Mouse (Mus musculus) left cerebral cortex, postnatal 36 days (tissue): Measurements from ENCODE around the gene Cfap74. TPM values are rescaled to one million over a fixed set of nuclear protein-coding genes. Genes with fewer than 3 reads are reported as not detected.
A peak's percentile ranks its signal among the peaks of the same experiment; 100 is the strongest.

ENCODE experiments used
- DNase-seq, 2 experiments: peaks; one replicate each; pipeline ENCODE4 v3.0.0; 2021 to 2022; ENCODE audit warnings: low spot score in 2 of 2, mixed read lengths in 1 of 2
- intact Hi-C: fragments of 180-260 bp; cut with DNase I; formaldehyde crosslinking; loops from one replicate; pipeline ENCODE4 v1.15.1; 2025
- total RNA-seq, 2 experiments: library from RNA; stranded (reverse); gene quantifications; 2 replicates each; pipeline ENCODE4 v1.2.3; 2021

Gene Cfap74
- 10 to 100 TPM; 10.4 to 20.9 TPM for total RNA-seq

- intact Hi-C loops = loop anchor here (5.0 kb wide), 1 partner anchor 42 kb away; no protein-coding TSS in a partner anchor
- peak; percentile 86 to 88 for DNase-seq
These were observed at the start of gene Cfap74 for GRCm38 (mm10) chr4:155409058-155409776. Cfap74 (plus strand) TSS chr4:155409190.

- intact Hi-C loops = loop anchor here (10.0 kb wide), 1 partner anchor 215 kb away; no protein-coding TSS in a partner anchor
- DNase-seq = no peak
These were observed 49.2 kb upstream of the Cfap74 start for GRCm38 (mm10) chr4:155359560-155360464.

- DNase-seq = peak in 1 of 2 experiments; percentile 16
- intact Hi-C loops = loop anchor here (10.0 kb wide), 1 partner anchor 214 kb away; no protein-coding TSS in a partner anchor
These were observed 48.1 kb upstream of the Cfap74 start for GRCm38 (mm10) chr4:155360856-155361255.

GRCm38 (mm10) chr4:155361303-155361791, 47.6 kb upstream of the Cfap74 start, which contains the start of gene Prkcz:
Prkcz (minus strand) TSS chr4:155361361.
- intact Hi-C loops = loop anchor here (10.0 kb wide), 1 partner anchor 213 kb away; no protein-coding TSS in a partner anchor
- DNase-seq = peak in 1 of 2 experiments; percentile 67

GRCm38 (mm10) chr4:155362443-155362842, 46.5 kb upstream of the Cfap74 start:
- intact Hi-C loops = loop anchor here (10.0 kb wide), 1 partner anchor 212 kb away; no protein-coding TSS in a partner anchor
- DNase-seq = no peak

GRCm38 (mm10) chr4:155366784-155367183, 42.2 kb upstream of the Cfap74 start:
- DNase-seq = no peak
- intact Hi-C loops = loop anchor here (5.0 to 10.0 kb wide), 3 partner anchors 41 to 208 kb away; partner anchors contain the start of gene Cfap74

GRCm38 (mm10) chr4:155367739-155368138, 41.3 kb upstream of the Cfap74 start:
- intact Hi-C loops = loop anchor here (5.0 to 10.0 kb wide), 3 partner anchors 40 to 207 kb away; partner anchors contain the start of gene Cfap74
- DNase-seq = no peak

- intact Hi-C loops = loop anchor here (5.0 to 10.0 kb wide), 3 partner anchors 39 to 206 kb away; partner anchors contain the start of gene Cfap74
- peak; percentile 78 to 83 for DNase-seq
These were observed 40.3 kb upstream of the Cfap74 start for GRCm38 (mm10) chr4:155368684-155369083.

GRCm38 (mm10) chr4:155370737-155371715, 38.0 kb upstream of the Cfap74 start:
- no peak for DNase-seq
- intact Hi-C loops = no loop called here

GRCm38 (mm10) chr4:155371797-155372735, 36.9 kb upstream of the Cfap74 start:
- intact Hi-C loops = no loop called here
- DNase-seq = no peak

GRCm38 (mm10) chr4:155381974-155382373, 27.0 kb upstream of the Cfap74 start:
- no peak for DNase-seq
- intact Hi-C loops = no loop called here

GRCm38 (mm10) chr4:155382752-155383151, 26.2 kb upstream of the Cfap74 start:
- intact Hi-C loops = no loop called here
- DNase-seq = peak; percentile 63 to 76

GRCm38 (mm10) chr4:155383326-155383725, 25.7 kb upstream of the Cfap74 start:
- intact Hi-C loops = no loop called here
- no peak for DNase-seq

GRCm38 (mm10) chr4:155387166-155387565, 21.8 kb upstream of the Cfap74 start:
- intact Hi-C loops = no loop called here
- no peak for DNase-seq

- intact Hi-C loops = no loop called here
- peak; percentile 60 to 75 for DNase-seq
These were observed 13.5 kb upstream of the Cfap74 start for GRCm38 (mm10) chr4:155395471-155395870.

- DNase-seq = no peak
- intact Hi-C loops = no loop called here
These were observed 12.2 kb upstream of the Cfap74 start for GRCm38 (mm10) chr4:155396751-155397150.

- intact Hi-C loops = no loop called here
These were observed 11.3 kb upstream of the Cfap74 start, which contains the start of gene Gabrd for GRCm38 (mm10) chr4:155397511-155398221. Gabrd (minus strand) TSS chr4:155398112.

More at GRCm38 (mm10) chr4:155397511-155398221, 11.3 kb upstream of the Cfap74 start, which contains the start of gene Gabrd:
- DNase-seq = peak; percentile 55 to 71
